Mouse (Mus musculus): Measurements from ENCODE around the gene AL732309.1. TPM values are rescaled to one million over a fixed set of nuclear protein-coding genes. Genes with fewer than 3 reads are reported as not detected.

AL732309.1 gene
- polyA plus RNA-seq, 1 experiment from 2014 or later: 4.3 TPM

DNA sequence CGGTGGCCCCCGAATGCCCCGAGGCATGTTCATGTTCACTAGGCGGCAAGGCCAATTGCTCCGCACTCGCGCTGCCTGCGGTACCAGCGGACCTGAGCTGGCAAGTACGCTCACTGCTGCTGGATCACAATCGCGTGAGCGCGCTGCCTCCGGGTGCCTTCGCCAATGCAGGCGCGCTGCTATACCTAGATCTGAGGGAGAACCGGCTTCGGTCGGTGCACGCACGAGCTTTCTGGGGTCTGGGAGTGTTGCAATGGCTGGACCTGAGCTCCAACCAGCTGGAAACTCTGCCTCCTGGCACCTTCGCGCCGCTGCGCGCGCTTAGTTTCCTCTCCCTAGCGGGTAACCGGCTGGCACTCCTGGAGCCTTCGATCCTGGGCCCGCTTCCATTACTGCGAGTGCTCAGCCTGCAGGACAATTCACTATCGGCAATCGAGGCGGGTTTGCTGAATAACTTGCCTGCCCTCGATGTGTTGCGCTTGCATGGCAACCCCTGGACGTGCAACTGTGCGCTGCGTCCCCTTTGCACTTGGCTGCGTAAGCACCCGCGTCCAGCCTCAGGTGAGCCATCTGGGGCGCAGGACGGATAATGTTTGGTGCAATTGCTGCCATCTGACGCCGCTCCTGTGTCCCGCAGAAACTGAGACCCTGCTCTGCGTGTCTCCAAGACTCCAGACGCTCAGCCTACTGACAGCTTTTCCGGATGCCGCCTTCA lies 43.6 kb upstream of the AL732309.1 start:
- H3K4me3 ChIP-seq (ENCODE audit: low read depth, low read length): peak overlapping the region; percentile 21
- DNase-seq (ENCODE audit: low spot score): no peak
- no peak for ATAC-seq
- 2% methylated on average over 54 of the region's 54 CpGs for WGBS
- no peak overlapping the region for H3K27ac ChIP-seq (ENCODE audit: low read length)
- H3K36me3 ChIP-seq (ENCODE audit: insufficient read depth, low read length): 0 out of 2 replicates have a peak, but pooled peaks cover 5% of the 10 kb centered on the region
- TF ChIP-seq CTCF (IDR thresholded peaks at IDR 0.05): no peak
- TF ChIP-seq EP300 (IDR thresholded peaks at IDR 0.05): no peak
- H3K9ac ChIP-seq (replicated peaks; ENCODE audit: low read depth): no peak overlapping the region
- no peaks in the 10 kb centered on the region for H3K9me3 ChIP-seq (ENCODE audit: low read length)
- H3K4me1 ChIP-seq (ENCODE audit: insufficient read depth, low read depth, low read length): peaks cover 25% of the 10 kb centered on the region
- H3K4me2 ChIP-seq (replicated peaks; ENCODE audit: low read depth, low read length): peak overlapping the region; percentile 50
- H3K27me3 ChIP-seq (replicated peaks; ENCODE audit: insufficient read depth, low read length): peaks cover 40% of the 10 kb centered on the region

DNA sequence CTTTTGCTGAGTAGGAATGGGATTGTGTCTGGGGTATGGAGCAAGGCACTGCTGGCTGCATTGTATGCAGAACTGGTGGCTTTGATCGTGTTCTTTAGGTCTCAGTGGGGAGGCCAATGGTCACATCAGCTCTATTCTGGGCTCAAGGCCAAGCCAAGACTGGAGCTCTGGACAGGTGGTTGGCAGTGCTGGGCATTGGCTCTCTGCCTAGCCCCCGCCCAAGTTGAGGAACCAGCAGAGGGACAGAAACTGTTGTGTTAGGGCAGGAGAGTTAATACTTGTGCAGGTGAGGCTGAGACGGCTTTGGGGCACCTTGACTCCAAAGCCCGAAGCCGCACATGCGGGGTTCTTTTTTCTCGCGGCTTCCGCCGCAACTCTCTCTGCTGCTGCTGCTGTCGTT lies 43.0 kb upstream of the AL732309.1 start, which contains the start of gene Lrrc26:
TSS of gene Lrrc26 (plus strand) at position 265 of the 400 bp plus-strand sequence.
- WGBS: 8% methylated on average over 11 of the region's 11 CpGs
- Histone ChIP-seq H3K27ac (ENCODE audit: low read length) (no peak within 1 kb of the TSS), H3K27me3 (replicated peaks; ENCODE audit: insufficient read depth, low read length) (peaks cover 40% of the 10 kb centered on the region), H3K36me3 (ENCODE audit: insufficient read depth, low read length) (peaks cover 11% of the 10 kb centered on the region; the same call in 1 of the 2 replicates), H3K9me3 (ENCODE audit: low read length) (no peaks in the 10 kb centered on the region), H3K4me3 (ENCODE audit: low read depth, low read length) (peak within 1 kb of the TSS; percentile 21), H3K4me2 (replicated peaks; ENCODE audit: low read depth, low read length) (peak within 1 kb of the TSS; percentile 50), H3K9ac (replicated peaks; ENCODE audit: low read depth) (no peak within 1 kb of the TSS), H3K4me1 (ENCODE audit: insufficient read depth, low read depth, low read length) (peaks cover 25% of the 10 kb centered on the region)
- no peak for ATAC-seq
- DNase-seq (ENCODE audit: low spot score): peak; percentile 34
- TF ChIP-seq CTCF (IDR thresholded peaks at IDR 0.05): no peak
- no peak for TF ChIP-seq EP300 (IDR thresholded peaks at IDR 0.05)

DNA sequence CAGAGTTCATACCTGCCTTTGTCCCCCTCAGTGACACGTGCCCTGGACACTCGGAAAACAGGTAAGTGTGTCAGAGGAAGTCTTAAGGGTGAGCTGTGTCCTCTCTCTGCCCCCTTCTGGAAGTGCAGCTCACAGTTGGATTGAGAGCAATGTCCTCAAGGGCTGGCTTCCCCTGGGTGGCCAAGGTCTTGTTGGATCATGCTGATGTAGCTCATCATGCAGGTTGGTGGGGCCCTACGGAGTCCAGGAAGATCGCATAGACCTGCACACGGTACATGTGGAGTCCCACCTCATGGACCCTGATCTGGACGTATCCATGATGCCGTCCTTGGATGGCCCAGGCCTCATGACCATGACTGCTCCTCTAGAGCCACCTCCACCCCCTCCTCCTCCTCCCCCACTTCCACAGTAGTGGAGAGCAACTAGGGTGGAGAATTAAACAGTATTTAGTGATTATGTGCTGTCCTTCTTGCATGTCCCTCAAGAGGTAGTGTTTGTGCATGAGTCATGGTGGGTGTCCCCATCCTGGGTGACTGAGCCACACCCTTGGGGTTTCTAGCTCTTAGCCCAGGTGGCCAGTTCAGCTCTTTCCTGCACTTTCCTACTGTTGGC lies 42.2 kb upstream of the AL732309.1 start:
- H3K27ac ChIP-seq (ENCODE audit: low read length): no peak overlapping the region
- whole genome bisulfite sequencing: 80% methylated on average over 7 of the region's 7 CpGs
- no peak for ATAC-seq
- H3K9ac ChIP-seq (replicated peaks; ENCODE audit: low read depth): no peak overlapping the region
- no peak overlapping the region for H3K4me3 ChIP-seq (ENCODE audit: low read depth, low read length)
- DNase-seq (ENCODE audit: low spot score): no peak
- no peak overlapping the region for H3K4me2 ChIP-seq (replicated peaks; ENCODE audit: low read depth, low read length)
- H3K4me1 ChIP-seq (ENCODE audit: insufficient read depth, low read depth, low read length): peaks cover 25% of the 10 kb centered on the region
- peaks cover 17% of the 10 kb centered on the region; the same call in 1 of the 2 replicates for H3K36me3 ChIP-seq (ENCODE audit: insufficient read depth, low read length)
- H3K27me3 ChIP-seq (replicated peaks; ENCODE audit: insufficient read depth, low read length): peaks cover 40% of the 10 kb centered on the region
- TF ChIP-seq CTCF (IDR thresholded peaks at IDR 0.05): no peak
- no peak for TF ChIP-seq EP300 (IDR thresholded peaks at IDR 0.05)
- H3K9me3 ChIP-seq (ENCODE audit: low read length): no peaks in the 10 kb centered on the region

DNA sequence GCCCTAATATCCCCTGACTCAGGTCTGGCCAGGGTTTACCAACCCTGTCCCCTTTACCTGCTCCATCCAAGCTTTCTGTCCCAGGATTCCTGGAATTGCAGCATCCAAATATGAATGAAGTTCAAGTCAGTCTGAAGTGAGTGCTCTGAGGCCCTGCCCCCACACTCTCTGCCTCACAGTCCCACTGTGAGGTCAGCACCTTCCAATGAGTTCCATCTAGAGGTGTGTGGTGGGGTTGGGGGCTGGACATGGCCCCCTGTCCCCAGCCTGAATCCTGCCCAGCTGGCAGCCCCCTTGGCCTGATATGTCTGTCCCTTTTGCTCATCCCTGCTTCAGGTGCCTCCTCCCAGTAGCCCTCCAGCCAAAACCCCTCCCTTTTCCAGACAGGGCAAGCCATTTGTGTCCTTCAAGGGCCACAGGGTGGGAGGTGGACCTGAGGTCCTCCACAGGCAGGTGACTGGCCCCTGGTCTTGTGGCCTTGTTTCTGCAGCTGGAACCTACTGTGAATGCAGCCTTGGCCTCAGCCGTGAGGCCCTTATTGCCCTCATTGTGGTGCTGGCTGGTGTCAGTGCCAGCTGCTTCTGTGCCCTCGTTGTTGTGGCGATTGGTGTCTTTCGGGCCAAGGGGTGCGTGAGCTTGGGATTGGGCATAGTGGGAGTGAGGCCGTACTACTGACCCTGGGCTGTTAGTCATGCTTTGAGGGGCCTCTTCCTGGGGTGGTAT lies 41.4 kb upstream of the AL732309.1 start, which contains the start of gene Tmem210:
TSS of gene Tmem210 (plus strand) at position 219 of the 723 bp plus-strand sequence.
- TF ChIP-seq CTCF (IDR thresholded peaks at IDR 0.05): no peak
- no peak for TF ChIP-seq EP300 (IDR thresholded peaks at IDR 0.05)
- no peak for ATAC-seq
- Histone ChIP-seq H3K4me2 (replicated peaks; ENCODE audit: low read depth, low read length) (no peak within 1 kb of the TSS), H3K9me3 (ENCODE audit: low read length) (no peaks in the 10 kb centered on the region), H3K27me3 (replicated peaks; ENCODE audit: insufficient read depth, low read length) (peaks cover 40% of the 10 kb centered on the region), H3K9ac (replicated peaks; ENCODE audit: low read depth) (no peak within 1 kb of the TSS), H3K4me1 (ENCODE audit: insufficient read depth, low read depth, low read length) (peaks cover 25% of the 10 kb centered on the region), H3K36me3 (ENCODE audit: insufficient read depth, low read length) (peaks cover 22% of the 10 kb centered on the region; the same call in 1 of the 2 replicates), H3K4me3 (ENCODE audit: low read depth, low read length) (no peak within 1 kb of the TSS), H3K27ac (ENCODE audit: low read length) (peak within 1 kb of the TSS; percentile 88)
- WGBS: 80% methylated on average over 6 of the region's 6 CpGs
- DNase-seq (ENCODE audit: low spot score): no peak

DNA sequence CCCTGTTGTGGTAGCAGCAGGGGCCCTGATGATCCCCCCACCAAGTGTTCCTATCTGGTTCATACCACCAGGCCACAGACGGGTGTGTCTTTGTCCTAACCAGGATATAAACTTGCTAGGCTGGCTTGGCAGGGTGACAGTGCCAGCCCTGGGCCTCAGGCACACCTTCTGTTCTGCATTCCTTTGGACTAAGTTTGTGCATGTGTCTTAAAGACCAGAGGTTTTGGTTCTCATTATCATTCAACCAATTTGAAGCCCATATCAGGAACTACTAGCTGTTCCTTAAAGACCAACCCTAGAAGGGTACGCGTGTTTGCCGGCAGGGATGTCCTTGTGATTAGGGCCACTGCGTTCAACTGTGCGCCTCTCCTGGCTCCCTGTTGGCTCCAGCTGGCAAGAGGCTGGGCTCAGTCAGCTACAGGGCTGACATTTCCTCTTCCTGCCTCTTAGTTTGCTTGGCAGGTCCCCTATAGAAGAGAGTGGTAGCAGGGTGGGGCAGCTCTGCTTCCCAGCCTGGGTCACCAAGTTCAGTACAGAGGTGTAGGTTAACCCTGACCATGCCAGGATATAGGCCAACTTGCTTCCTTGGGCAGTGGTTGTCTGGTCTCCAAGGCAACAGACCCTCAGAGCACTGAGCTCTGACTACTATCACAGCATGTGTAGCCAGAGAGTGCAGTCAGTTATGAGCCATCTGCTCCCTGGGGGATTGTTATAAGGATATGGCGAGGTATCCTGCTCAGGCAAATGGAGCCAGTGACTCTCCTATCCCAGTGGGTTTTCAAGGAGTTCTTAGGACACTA lies 40.4 kb upstream of the AL732309.1 start:
- H3K4me3 ChIP-seq (ENCODE audit: low read depth, low read length): no peak overlapping the region
- no peaks in the 10 kb centered on the region for H3K9me3 ChIP-seq (ENCODE audit: low read length)
- H3K9ac ChIP-seq (replicated peaks; ENCODE audit: low read depth): no peak overlapping the region
- ATAC-seq: peak; percentile 84
- peaks cover 19% of the 10 kb centered on the region for H3K4me1 ChIP-seq (ENCODE audit: insufficient read depth, low read depth, low read length)
- peak; percentile 85 for DNase-seq (ENCODE audit: low spot score)
- peaks cover 33% of the 10 kb centered on the region for H3K27me3 ChIP-seq (replicated peaks; ENCODE audit: insufficient read depth, low read length)
- no peak for TF ChIP-seq CTCF (IDR thresholded peaks at IDR 0.05)
- peak; percentile 73 for TF ChIP-seq EP300 (IDR thresholded peaks at IDR 0.05)
- 17% methylated on average over 7 of the region's 7 CpGs for WGBS
- H3K36me3 ChIP-seq (ENCODE audit: insufficient read depth, low read length): peaks cover 31% of the 10 kb centered on the region; the same call in 1 of the 2 replicates
- H3K27ac ChIP-seq (ENCODE audit: low read length): peak overlapping the region; percentile 88
- H3K4me2 ChIP-seq (replicated peaks; ENCODE audit: low read depth, low read length): no peak overlapping the region
